Mouse (Mus musculus) neural tube, embryonic 13.5 days (tissue): ENCODE results near the gene Fzd5. TPM values are rescaled to one million over a fixed set of nuclear protein-coding genes. Genes with fewer than 3 reads are reported as not detected.
A peak's percentile ranks its signal among the peaks of the same experiment; 100 is the strongest.

Experiments
- ATAC-seq: fragments of 200-750 bp; cut with Nextera tagmentation; 2 replicates; pipeline ENCODE4 v1.8.0; 2017; ENCODE audit warnings: low read depth, mild to moderate bottlenecking, moderate TSS enrichment, moderate library complexity
- H3K27ac ChIP-seq: fragments of 300-500 bp; sonication (generic); replicated peaks from 2 replicates; pipeline ENCODE4 v1.5.1; 2015; ENCODE audit warnings: moderate library complexity, mild to moderate bottlenecking, inconsistent platforms
- H3K27me3 ChIP-seq: fragments of 300-500 bp; sonication (generic); 2 replicates; pipeline ENCODE4 v1.6.1; 2015; ENCODE audit warnings: mild to moderate bottlenecking, inconsistent platforms
- H3K36me3 ChIP-seq: fragments of 300-500 bp; sonication (generic); 2 replicates; pipeline ENCODE4 v1.6.1; 2015; ENCODE audit warnings: mild to moderate bottlenecking, inconsistent platforms
- H3K4me1 ChIP-seq: fragments of 300-500 bp; sonication (generic); replicated peaks from 2 replicates; pipeline ENCODE4 v1.6.1; 2015; ENCODE audit warnings: inconsistent platforms
- H3K4me2 ChIP-seq: fragments of 300-500 bp; sonication (generic); 2 replicates; pipeline ENCODE4 v1.6.1; 2015; ENCODE audit warnings: inconsistent platforms, mild to moderate bottlenecking, moderate library complexity
- H3K4me3 ChIP-seq: fragments of 300-500 bp; sonication (generic); 2 replicates; pipeline ENCODE4 v1.5.1; 2015; ENCODE audit warnings: mild to moderate bottlenecking, inconsistent platforms
- H3K9ac ChIP-seq: fragments of 300-500 bp; sonication (generic); 2 replicates; pipeline ENCODE4 v1.6.1; 2015; ENCODE audit warnings: moderate library complexity, mild to moderate bottlenecking, inconsistent platforms
- H3K9me3 ChIP-seq: fragments of 300-500 bp; sonication (generic); 2 replicates; pipeline ENCODE4 v1.6.1; 2016; ENCODE audit warnings: inconsistent platforms
- WGBS: fragments of 180-500 bp; shearing (Covaris S2); methylation state at CpG from one replicate; pipeline ENCODE4 v1.1.7; 2015; 5-methylcytosine and 5-hydroxymethylcytosine counted together
- polyA plus RNA-seq: library from polyadenylated mRNA; unstranded; fragments of >200 nt; fragmentation: Nextera tagmentation; extraction: Ambion mirVana; gene quantifications from 2 replicates; pipeline ENCODE4 v1.2.1, GENCODE M21; 2015

Gene Fzd5
- polyA plus RNA-seq = 0.20 and 0.21 TPM in 2 replicates

DNA sequence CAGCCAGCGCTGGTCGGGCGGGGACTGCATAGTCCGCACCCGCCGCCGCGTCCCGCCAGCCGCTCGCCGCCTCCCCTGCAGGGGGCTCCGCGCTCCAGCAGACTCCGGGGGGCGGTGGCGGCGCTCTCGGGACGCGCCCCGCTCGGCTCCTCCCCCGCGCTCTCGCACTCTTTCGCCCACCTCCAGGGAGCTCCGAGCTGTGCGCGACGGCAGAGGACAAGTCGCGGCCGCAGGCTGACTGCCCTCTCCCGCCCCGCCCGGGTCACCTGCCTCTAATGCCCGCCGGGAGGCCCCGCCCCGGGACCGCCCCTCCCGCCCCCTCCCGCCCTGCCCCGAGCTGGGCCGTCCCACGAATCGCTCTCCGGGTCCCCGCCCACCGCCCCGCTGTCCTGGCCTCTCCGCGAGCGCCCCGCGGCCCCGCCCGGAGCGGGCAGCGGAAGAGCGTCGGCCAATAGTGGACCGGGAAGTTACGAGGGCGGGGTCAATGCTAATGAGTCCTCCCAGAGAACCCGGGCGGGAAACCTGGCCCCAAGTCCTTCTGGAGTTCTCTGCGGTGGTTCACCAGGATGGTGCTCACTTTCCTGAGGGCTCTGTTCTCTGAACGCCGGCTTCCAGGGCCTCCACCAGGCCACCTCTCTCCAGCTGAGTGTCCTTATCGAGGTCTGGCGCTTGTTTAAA lies at the start of gene Fzd5:
Fzd5 (minus strand) TSS at position 250 of the 678 bp plus-strand sequence.
- peak within 1 kb of the TSS; percentile 96 for H3K4me2 ChIP-seq

DNA sequence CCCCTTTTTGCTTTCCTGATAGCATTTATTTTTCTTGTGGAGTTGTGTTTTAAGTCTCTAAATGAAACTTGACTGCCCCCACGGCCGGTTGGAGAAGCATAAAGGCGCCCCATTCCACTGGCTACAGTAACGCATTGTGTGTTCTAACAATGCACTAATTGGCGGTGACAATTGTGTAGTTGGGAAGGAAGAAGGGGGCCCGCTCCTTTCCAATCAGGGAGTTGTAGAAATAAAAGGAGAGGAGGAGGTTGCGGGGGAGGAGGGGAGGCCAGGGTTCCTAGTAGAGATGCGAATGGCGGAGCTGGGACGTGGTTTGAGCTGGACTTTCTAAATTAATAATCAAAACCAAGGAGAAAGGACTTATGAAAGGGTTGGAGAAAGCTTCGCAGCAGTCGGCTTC lies 42.3 kb upstream of the Fzd5 start:
- H3K4me3 ChIP-seq = no peak overlapping the region
- H3K9ac ChIP-seq = no peak overlapping the region
- H3K36me3 ChIP-seq = no peaks in the 10 kb centered on the region
- H3K4me1 ChIP-seq = peaks cover 12% of the 10 kb centered on the region
- H3K9me3 ChIP-seq = no peaks in the 10 kb centered on the region
- peak overlapping the region; percentile 36 for H3K4me2 ChIP-seq
- no peaks in the 10 kb centered on the region; the same call in none of the 2 replicates for H3K27me3 ChIP-seq
- no peak for ATAC-seq
- no peak overlapping the region for H3K27ac ChIP-seq
- 15% methylated on average over 12 of the region's 12 CpGs for WGBS

More for the DNA sequence above, at the start of gene Fzd5:
- Histone ChIP-seq H3K27me3 (peaks cover 66% of the 10 kb centered on the region), H3K9ac (peak within 1 kb of the TSS; percentile 69), H3K4me1 (peaks cover 46% of the 10 kb centered on the region), H3K36me3 (no peaks in the 10 kb centered on the region), H3K27ac (no peak within 1 kb of the TSS), H3K4me3 (peak within 1 kb of the TSS; percentile 57), H3K9me3 (no peaks in the 10 kb centered on the region)
- peak; percentile 93 for ATAC-seq
- under 1% methylated on average over 55 of the region's 73 CpGs for WGBS

DNA sequence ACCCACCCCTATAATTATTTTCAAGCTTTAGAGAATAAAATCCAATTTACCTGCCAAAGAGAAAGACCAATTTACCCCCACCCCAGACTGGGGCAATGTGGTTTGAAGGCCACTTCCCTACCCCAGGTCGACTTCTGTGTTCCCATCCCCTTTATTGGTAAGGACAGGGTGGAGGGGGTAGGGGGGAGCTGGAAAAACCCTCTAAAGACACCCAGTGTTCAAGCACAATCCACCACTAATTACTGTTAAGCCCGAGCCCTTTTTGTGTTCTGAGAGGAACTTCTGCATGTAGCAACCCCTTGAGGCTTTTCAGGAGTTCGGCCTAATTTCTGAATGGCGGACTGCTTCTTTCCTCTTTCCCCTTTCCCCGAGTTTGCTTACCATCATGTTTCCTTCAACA lies 41.9 kb upstream of the Fzd5 start:
- H3K36me3 ChIP-seq = no peaks in the 10 kb centered on the region
- ATAC-seq = no peak

DNA sequence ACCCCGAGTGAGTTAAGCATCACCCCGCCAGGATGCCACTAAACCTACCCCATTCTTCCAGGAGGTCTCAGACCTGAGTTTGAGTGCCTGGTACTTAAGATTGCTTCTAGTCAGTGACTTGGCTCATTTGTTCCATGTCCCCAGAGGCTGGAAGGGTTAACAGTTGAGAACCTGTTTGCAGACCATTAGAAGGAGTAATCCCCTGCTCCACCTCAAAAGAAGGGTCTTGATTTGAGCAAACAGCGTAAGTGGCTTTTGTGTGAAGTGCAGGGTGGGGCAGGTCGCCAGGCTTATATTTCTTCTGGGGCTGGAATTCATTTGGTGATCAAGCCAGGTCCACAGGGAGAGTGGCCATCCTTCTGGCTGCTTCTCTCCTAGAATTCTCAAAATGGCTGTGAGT lies 35.8 kb upstream of the Fzd5 start:
- Histone ChIP-seq H3K27ac (no peak overlapping the region), H3K4me2 (no peak overlapping the region), H3K4me1 (no peaks in the 10 kb centered on the region; the same call in 1 of the 2 replicates), H3K27me3 (no peaks in the 10 kb centered on the region; the same call in 1 of the 2 replicates), H3K4me3 (no peak overlapping the region), H3K9me3 (no peaks in the 10 kb centered on the region), H3K36me3 (no peaks in the 10 kb centered on the region), H3K9ac (no peak overlapping the region)
- no peak for ATAC-seq
- WGBS = 84% methylated on average over 4 of the region's 4 CpGs

More for the DNA sequence above, 41.9 kb upstream of the Fzd5 start:
- Histone ChIP-seq H3K27ac (no peak overlapping the region), H3K27me3 (no peaks in the 10 kb centered on the region; the same call in none of the 2 replicates), H3K9me3 (no peaks in the 10 kb centered on the region), H3K9ac (no peak overlapping the region), H3K4me1 (peaks cover 12% of the 10 kb centered on the region), H3K4me2 (peak overlapping the region; percentile 36), H3K4me3 (no peak overlapping the region)
- WGBS = 13% methylated on average over 5 of the region's 5 CpGs

DNA sequence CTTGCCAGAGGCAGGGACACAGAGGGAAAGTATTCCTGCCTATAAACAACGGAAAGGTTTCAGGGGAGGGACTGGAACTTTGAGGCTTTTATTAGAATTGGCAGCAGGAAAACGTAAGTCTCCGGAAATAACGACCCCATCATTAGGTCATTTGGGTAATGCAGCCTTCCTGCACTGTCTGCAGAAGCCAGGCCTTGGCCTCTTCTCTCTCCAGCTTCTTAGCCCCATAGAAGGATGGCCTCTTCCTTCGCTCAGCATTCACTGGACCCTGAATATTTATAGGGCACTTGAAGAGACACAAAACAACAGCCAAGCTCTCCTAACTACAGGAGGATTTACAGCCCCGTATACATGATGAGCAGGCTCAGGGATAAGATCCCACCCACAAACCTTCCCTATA lies 32.6 kb upstream of the Fzd5 start:
- Histone ChIP-seq H3K27me3 (no peaks in the 10 kb centered on the region), H3K4me2 (no peak overlapping the region), H3K4me3 (no peak overlapping the region), H3K36me3 (no peaks in the 10 kb centered on the region), H3K27ac (no peak overlapping the region), H3K4me1 (no peaks in the 10 kb centered on the region; the same call in 1 of the 2 replicates), H3K9me3 (no peaks in the 10 kb centered on the region), H3K9ac (no peak overlapping the region)
- ATAC-seq = no peak
- 8% methylated on average over 6 of the region's 6 CpGs for WGBS

DNA sequence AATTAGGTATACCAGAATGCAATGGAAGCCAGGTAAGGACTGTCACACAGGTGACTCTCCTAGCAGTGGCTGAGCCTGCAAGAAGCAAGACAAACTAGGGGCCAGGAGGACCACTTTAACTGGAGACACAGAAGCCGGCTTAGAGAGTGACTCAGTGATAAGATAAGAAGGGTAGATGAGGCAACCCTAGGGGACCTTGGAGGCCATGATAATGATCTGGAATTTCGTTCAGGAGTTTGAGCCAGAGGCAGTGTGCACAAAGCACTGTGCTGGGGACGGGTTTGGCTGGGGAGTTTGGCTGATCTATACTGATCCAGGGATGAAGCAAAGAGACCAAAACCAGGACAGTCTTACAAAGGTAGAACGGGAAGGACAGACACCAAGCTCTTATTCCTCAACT lies 24.1 kb upstream of the Fzd5 start:
- Histone ChIP-seq H3K27ac (no peak overlapping the region), H3K9ac (no peak overlapping the region), H3K9me3 (no peaks in the 10 kb centered on the region), H3K4me3 (no peak overlapping the region), H3K27me3 (no peaks in the 10 kb centered on the region), H3K36me3 (no peaks in the 10 kb centered on the region), H3K4me1 (no peaks in the 10 kb centered on the region), H3K4me2 (no peak overlapping the region)
- no peak for ATAC-seq
- WGBS = 80% methylated on average over 4 of the region's 4 CpGs

DNA sequence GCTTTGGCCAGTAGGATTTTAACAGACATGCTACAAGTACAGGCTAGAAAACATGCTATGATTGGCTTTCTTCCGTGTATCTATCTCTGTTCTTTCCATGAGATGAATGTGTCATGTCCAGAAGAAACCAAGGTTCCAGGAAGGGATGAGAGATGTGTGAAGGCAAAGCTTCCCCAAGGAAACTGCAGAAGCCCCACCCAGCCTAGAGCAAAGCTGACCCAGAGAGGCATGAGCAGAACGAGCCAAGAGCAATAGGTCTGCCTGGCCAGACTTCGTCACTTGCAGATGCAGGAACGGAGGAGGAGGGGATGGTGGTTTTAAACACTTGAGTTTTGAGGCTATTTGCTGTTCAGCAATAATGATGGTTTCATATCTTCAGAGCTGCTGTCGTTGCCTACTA lies 20.2 kb upstream of the Fzd5 start:
- no peak overlapping the region for H3K4me3 ChIP-seq
- H3K36me3 ChIP-seq = no peaks in the 10 kb centered on the region
- no peak overlapping the region for H3K4me2 ChIP-seq
- no peak overlapping the region for H3K9ac ChIP-seq
- H3K9me3 ChIP-seq = no peaks in the 10 kb centered on the region
- no peak for ATAC-seq
- H3K27ac ChIP-seq = no peak overlapping the region
- WGBS = 87% methylated on average over 5 of the region's 5 CpGs
- no peaks in the 10 kb centered on the region for H3K4me1 ChIP-seq
- H3K27me3 ChIP-seq = no peaks in the 10 kb centered on the region

DNA sequence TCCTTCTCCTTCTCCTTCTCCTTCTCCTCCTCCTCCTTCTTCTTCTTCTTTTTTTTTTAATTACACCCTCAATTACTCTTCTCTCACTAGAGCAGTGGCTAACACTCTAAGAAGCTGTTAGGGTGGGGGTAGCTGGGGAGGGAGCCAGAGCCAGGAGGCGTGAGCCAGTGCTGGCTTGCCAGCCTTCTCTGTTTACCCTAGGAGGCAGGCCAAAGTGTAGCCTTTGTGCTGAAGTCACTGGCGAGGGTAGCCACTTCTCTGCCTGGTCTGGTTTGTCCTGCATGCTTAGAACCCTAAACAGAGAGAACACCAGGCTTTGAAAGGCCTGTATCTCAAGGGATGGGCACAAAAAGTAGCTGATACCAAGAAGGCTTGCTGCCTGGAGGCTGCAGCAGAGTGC lies 19.7 kb upstream of the Fzd5 start:
- no peaks in the 10 kb centered on the region for H3K27me3 ChIP-seq
- no peak overlapping the region for H3K9ac ChIP-seq
- ATAC-seq = no peak
- no peaks in the 10 kb centered on the region for H3K36me3 ChIP-seq
- H3K4me1 ChIP-seq = no peaks in the 10 kb centered on the region
- no peaks in the 10 kb centered on the region for H3K9me3 ChIP-seq
- no peak overlapping the region for H3K27ac ChIP-seq
- H3K4me3 ChIP-seq = no peak overlapping the region
- WGBS = 38% methylated on average over 2 of the region's 2 CpGs
- no peak overlapping the region for H3K4me2 ChIP-seq

DNA sequence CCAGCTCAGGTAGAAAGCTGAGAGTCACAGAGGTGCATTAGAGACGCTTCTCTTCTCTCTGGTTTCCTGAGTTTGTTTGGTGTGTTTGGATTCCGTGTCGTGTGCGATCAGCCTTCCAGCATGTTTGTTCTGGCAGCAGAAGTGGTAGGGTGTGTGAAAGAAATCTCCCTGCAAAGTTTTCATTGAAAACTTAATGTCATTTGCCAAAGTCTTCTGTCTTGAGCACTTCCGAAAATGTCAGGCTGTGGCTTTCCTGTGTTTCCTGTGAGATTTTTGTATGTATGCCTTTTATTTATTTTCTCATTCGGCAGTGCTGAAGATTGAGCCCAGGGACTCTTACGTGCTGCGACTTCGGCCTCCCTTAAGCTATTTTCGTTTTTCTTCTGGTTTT lies 19.1 kb upstream of the Fzd5 start:
- 74% methylated on average over 10 of the region's 10 CpGs for WGBS
- H3K9ac ChIP-seq = no peak overlapping the region
- H3K36me3 ChIP-seq = no peaks in the 10 kb centered on the region
- no peak overlapping the region for H3K4me2 ChIP-seq
- ATAC-seq = no peak
- H3K4me3 ChIP-seq = no peak overlapping the region
- no peak overlapping the region for H3K27ac ChIP-seq
- no peaks in the 10 kb centered on the region for H3K4me1 ChIP-seq
- no peaks in the 10 kb centered on the region for H3K9me3 ChIP-seq
- no peaks in the 10 kb centered on the region for H3K27me3 ChIP-seq

DNA sequence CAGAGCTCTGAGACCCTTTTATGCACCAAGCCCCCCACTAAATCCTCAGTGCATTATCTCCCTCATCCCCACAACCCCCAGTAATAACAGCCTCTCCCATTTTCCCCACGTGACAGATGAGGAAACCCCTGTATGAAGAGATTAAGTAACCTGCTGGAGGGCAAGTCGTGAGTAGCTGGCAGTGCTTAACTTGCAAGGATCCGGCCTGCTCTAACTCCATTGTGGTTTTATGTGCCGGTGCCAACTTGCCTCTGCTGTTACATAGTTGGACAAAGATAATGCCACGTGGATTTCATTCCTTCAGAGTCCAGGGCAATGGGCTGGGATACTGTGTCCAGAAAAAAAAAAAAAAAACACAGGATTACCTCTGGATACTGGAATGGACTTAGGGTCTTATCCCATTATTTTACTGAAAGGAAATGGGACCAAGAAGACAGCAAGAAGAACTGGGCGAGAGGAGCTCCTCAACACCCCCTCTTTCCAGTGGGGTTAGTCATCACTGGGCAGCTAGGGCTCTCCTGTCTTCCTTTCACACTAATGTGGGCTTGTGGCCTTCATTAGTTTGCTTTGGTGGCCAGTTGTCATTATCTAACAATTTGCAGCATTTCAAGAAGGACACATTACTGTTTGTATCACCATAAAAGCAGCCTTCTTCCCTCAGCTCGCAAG lies 18.6 kb upstream of the Fzd5 start:
- WGBS = 82% methylated on average over 7 of the region's 7 CpGs
- no peak overlapping the region for H3K4me2 ChIP-seq

DNA sequence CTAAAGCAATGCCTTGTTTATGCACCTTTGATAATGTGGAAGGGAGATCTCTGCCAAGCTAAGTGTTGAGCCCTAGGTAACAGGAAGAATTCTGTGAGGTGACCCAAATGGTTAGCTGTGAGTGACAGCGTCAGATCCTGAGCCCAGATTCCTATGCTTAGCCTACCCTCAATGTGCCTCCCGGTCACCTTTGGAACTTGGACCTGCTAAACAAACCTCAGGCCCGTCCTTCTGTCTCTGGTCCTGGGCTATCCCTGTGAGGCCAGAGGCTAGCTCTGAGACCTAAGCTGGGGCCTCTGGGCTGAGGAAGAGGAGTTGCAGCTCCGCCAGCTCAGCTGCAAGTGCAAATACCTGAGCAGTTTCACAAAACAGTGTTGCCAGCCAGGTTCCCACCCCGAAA lies 17.1 kb upstream of the Fzd5 start:
- H3K27me3 ChIP-seq = no peaks in the 10 kb centered on the region
- H3K9me3 ChIP-seq = no peaks in the 10 kb centered on the region
- no peak overlapping the region for H3K27ac ChIP-seq
- H3K4me3 ChIP-seq = no peak overlapping the region
- ATAC-seq = no peak
- no peaks in the 10 kb centered on the region for H3K36me3 ChIP-seq
- WGBS = 92% methylated on average over 5 of the region's 5 CpGs
- no peak overlapping the region for H3K9ac ChIP-seq
- no peak overlapping the region for H3K4me2 ChIP-seq
- no peaks in the 10 kb centered on the region for H3K4me1 ChIP-seq

More for the DNA sequence above, 18.6 kb upstream of the Fzd5 start:
- H3K4me1 ChIP-seq = no peaks in the 10 kb centered on the region
- no peak overlapping the region for H3K4me3 ChIP-seq
- H3K36me3 ChIP-seq = no peaks in the 10 kb centered on the region
- H3K9me3 ChIP-seq = no peaks in the 10 kb centered on the region
- H3K27ac ChIP-seq = no peak overlapping the region
- H3K27me3 ChIP-seq = no peaks in the 10 kb centered on the region
- H3K9ac ChIP-seq = no peak overlapping the region
- no peak for ATAC-seq

DNA sequence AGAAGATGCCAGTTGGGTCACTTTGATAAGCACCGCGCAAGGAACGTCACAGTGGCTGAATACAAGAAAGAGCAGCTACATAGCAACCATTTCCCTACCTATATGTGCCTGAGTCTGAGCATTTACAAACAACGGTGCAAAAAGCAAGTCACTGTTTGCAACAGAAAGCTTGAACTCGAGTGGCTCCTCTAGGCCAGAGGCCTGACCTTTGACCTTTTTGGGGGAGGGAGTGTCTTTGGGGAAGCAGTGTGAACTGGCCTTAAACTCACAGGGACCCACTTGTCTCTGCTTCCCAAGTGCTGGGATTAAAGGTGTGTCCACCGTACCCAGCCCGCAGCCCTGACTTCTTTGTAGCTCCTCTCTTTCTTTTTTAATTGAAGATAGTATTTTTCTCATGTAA lies 16.1 kb upstream of the Fzd5 start:
- WGBS = 83% methylated on average over 7 of the region's 7 CpGs
- Histone ChIP-seq H3K27ac (no peak overlapping the region), H3K4me1 (no peaks in the 10 kb centered on the region), H3K36me3 (no peaks in the 10 kb centered on the region), H3K9ac (no peak overlapping the region), H3K9me3 (no peaks in the 10 kb centered on the region), H3K27me3 (no peaks in the 10 kb centered on the region; the same call in 1 of the 2 replicates), H3K4me3 (no peak overlapping the region), H3K4me2 (no peak overlapping the region)
- ATAC-seq = no peak
